In the genomic region with DNA sequence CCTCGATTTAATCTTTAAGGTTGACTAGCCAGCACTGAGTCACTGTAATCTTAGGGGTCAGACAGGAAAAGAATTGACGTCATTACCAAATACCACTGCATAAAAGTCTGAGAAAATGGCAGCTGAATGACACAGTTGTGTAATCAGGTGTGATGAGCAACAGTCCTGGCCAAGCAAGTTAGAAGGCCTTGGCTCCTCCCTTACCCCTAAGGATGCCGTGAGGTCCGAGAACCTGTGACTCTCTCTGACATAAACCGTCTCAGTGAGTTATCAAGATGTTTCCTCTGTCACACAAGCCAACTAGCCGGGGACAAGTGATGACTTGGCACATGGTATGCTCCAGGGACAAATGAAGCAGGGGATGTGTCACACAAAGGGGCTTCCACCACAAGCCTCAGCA, we compare ENCODE assay signal across 21 mouse cellular contexts.
DNase-seq lines count a peak whose midpoint lies in the region; ATAC-seq and TF ChIP-seq lines count a peak whose summit lies in the region.
"Had no signal": no experiment of that assay in that cellular context is flagged by ENCODE, and none has a peak within 500 bp of the region (broad histone marks: within the 10 kb centered on the region; RNA-seq: fewer than 3 reads in every experiment).

No protein-coding gene starts in this region.

- DNase-seq in heart, adult 18-20 months = peak; percentile 39 to 72
- DNase-seq in heart, embryonic 10.5 days (ENCODE audit: low spot score) = no peak
- peak; percentile 7 for DNase-seq in NIH3T3 (ENCODE audit: low read depth)
- DNase-seq in heart, adult 8-10 months (ENCODE audit: low spot score) = peak; percentile 74
- DNase-seq in heart, postnatal 4 days = peak; percentile 14
- DNase-seq in stomach, postnatal 0 days (ENCODE audit: low spot score) = no peak
- no peak for DNase-seq in ovary, adult 18-20 months (ENCODE audit: low spot score)
- DNase-seq: cerebellum, adult 8-10 months; gastrocnemius, postnatal 14 days; lung, adult 2 months; retina, postnatal 1 day; right cerebral cortex, postnatal 4 days; thymus, postnatal 25 days had no signal

- H3K9ac ChIP-seq in stomach, postnatal 0 days (ENCODE audit: low read length) = no peak overlapping the region
- H3K9ac ChIP-seq: forebrain, embryonic 12.5 days; kidney, embryonic 15.5 days; liver, embryonic 12.5 days had no signal

- ATAC-seq in stomach, postnatal 0 days (ENCODE audit: low FRiP score, low TSS enrichment) = no peak
- ATAC-seq: CD4-positive, CD25-positive, alpha-beta regulatory T cell, adult 4 months; hindbrain, embryonic 16.5 days; intestine, embryonic 16.5 days; liver, embryonic 12.5 days; midbrain, embryonic 16.5 days had no signal

- no peak overlapping the region for H3K4me3 ChIP-seq in heart, embryonic 10.5 days
- no peak overlapping the region for H3K4me3 ChIP-seq in stomach, postnatal 0 days (ENCODE audit: low read depth, low read length)
- H3K4me3 ChIP-seq: forebrain, embryonic 12.5 days; kidney, embryonic 15.5 days; liver, embryonic 12.5 days; megakaryocyte, embryonic 14.5 days had no signal

- WGBS in heart, embryonic 10.5 days = 58% methylated on average over 6 of the region's 6 CpGs
- WGBS in stomach, postnatal 0 days = 70% methylated on average over 6 of the region's 6 CpGs

- H3K9me3 ChIP-seq in heart, embryonic 10.5 days = no peaks in the 10 kb centered on the region
- H3K9me3 ChIP-seq in stomach, postnatal 0 days (ENCODE audit: control insufficient read depth, low read length) = no peaks in the 10 kb centered on the region
- H3K9me3 ChIP-seq: forebrain, embryonic 12.5 days; kidney, embryonic 15.5 days; liver, embryonic 12.5 days; megakaryocyte, embryonic 14.5 days had no signal

- no peak overlapping the region for H3K4me2 ChIP-seq in stomach, postnatal 0 days (replicated peaks; ENCODE audit: low read depth)
- H3K4me2 ChIP-seq: forebrain, embryonic 12.5 days; kidney, embryonic 15.5 days; liver, embryonic 12.5 days had no signal

- no peaks in the 10 kb centered on the region for H3K27me3 ChIP-seq in heart, embryonic 10.5 days (ENCODE audit: insufficient read depth, poor library complexity, severe bottlenecking)
- H3K27me3 ChIP-seq in stomach, postnatal 0 days (ENCODE audit: control insufficient read depth, insufficient read depth, low read length) = no peaks in the 10 kb centered on the region
- H3K27me3 ChIP-seq: forebrain, embryonic 12.5 days; kidney, embryonic 15.5 days; liver, embryonic 12.5 days; megakaryocyte, embryonic 14.5 days had no signal

- no peaks in the 10 kb centered on the region for H3K36me3 ChIP-seq in heart, embryonic 10.5 days
- no peaks in the 10 kb centered on the region for H3K36me3 ChIP-seq in stomach, postnatal 0 days (ENCODE audit: control insufficient read depth, insufficient read depth, low read length)
- H3K36me3 ChIP-seq: forebrain, embryonic 12.5 days; kidney, embryonic 15.5 days; liver, embryonic 12.5 days had no signal

- H3K27ac ChIP-seq in heart, embryonic 10.5 days = no peak overlapping the region
- no peak overlapping the region for H3K27ac ChIP-seq in stomach, postnatal 0 days (replicated peaks)
- H3K27ac ChIP-seq: forebrain, embryonic 12.5 days; kidney, embryonic 15.5 days; liver, embryonic 12.5 days had no signal

- TF ChIP-seq EP300 in stomach, postnatal 0 days (optimal IDR thresholded peaks at IDR 0.05) = no peak

- H3K4me1 ChIP-seq in heart, embryonic 10.5 days = no peaks in the 10 kb centered on the region
- no peaks in the 10 kb centered on the region for H3K4me1 ChIP-seq in stomach, postnatal 0 days (replicated peaks; ENCODE audit: control insufficient read depth, insufficient read depth)
- H3K4me1 ChIP-seq: forebrain, embryonic 12.5 days; kidney, embryonic 15.5 days; liver, embryonic 12.5 days; megakaryocyte, embryonic 14.5 days had no signal

- TF ChIP-seq CTCF in stomach, postnatal 0 days (IDR thresholded peaks at IDR 0.05; ENCODE audit: low read depth) = no peak

Comparison
In these comparisons a context has a peak if more than half of its experiments do, and no peak if none do; other contexts are left out.
1. DNase-seq: peak in heart, adult 18-20 months (2 of 2), NIH3T3 (single experiment), heart, adult 8-10 months (single experiment) and heart, postnatal 4 days (single experiment); none in heart, embryonic 10.5 days (single experiment), stomach, postnatal 0 days (single experiment) and ovary, adult 18-20 months (single experiment).